8 mouse cellular contexts compared by ENCODE assay signal in genomic region chr5:136084144-136084881, GRCm38 (mm10). TPM values are rescaled to one million over a fixed set of nuclear protein-coding genes. Genes with fewer than 3 reads are reported as not detected.
DNase-seq lines count a peak whose midpoint lies in the region; TF ChIP-seq lines count a peak whose summit lies in the region.

No protein-coding gene starts in this region.

- DNase-seq in cerebellum, adult 9-11 months, result peak; percentile 65
- DNase-seq in cerebellum, postnatal 10 days, result no peak
- no peak for DNase-seq in thymus, adult 2 months
- no peak for DNase-seq in thymus, postnatal 25 days
- no peak for DNase-seq in hindbrain, embryonic 10.5 days (ENCODE audit: low spot score)
- DNase-seq in lung, postnatal 36 days, result peak; percentile 31
- DNase-seq in T-cell, adult 2 months (ENCODE audit: low spot score), result no peak
- DNase-seq in cerebellum, adult 11 months, result no peak

- no peaks in the 10 kb centered on the region for H3K36me3 ChIP-seq in thymus, adult 2 months (ENCODE audit: control insufficient read depth, insufficient read depth, low read length)
- no peaks in the 10 kb centered on the region for H3K36me3 ChIP-seq in hindbrain, embryonic 10.5 days

- H3K27ac ChIP-seq in thymus, adult 2 months (ENCODE audit: control insufficient read depth, insufficient read depth, low read length), result no peak overlapping the region
- H3K27ac ChIP-seq in hindbrain, embryonic 10.5 days, result peak overlapping the region; percentile 57

- 1% methylated on average over 23 of the region's 23 CpGs for WGBS in thymus, adult 2 months
- WGBS in hindbrain, embryonic 10.5 days, result 2% methylated on average over 23 of the region's 23 CpGs

- H3K9me3 ChIP-seq in hindbrain, embryonic 10.5 days, result no peaks in the 10 kb centered on the region

- TF ChIP-seq POLR2A in thymus, adult 2 months (IDR thresholded peaks at IDR 0.05; ENCODE audit: control insufficient read depth, extremely low read depth, insufficient read depth, low read length, poor library complexity), result no peak

- peak overlapping the region; percentile 56 for H3K4me3 ChIP-seq in thymus, adult 2 months (ENCODE audit: control insufficient read depth, insufficient read depth, low read length)
- H3K4me3 ChIP-seq in hindbrain, embryonic 10.5 days, result peak overlapping the region; percentile 63

- H3K27me3 ChIP-seq in thymus, adult 2 months (ENCODE audit: control insufficient read depth, insufficient read depth, low read length), result no peaks in the 10 kb centered on the region
- peaks cover 45% of the 10 kb centered on the region for H3K27me3 ChIP-seq in hindbrain, embryonic 10.5 days (ENCODE audit: insufficient read depth, poor library complexity, severe bottlenecking)

- H3K4me1 ChIP-seq in thymus, adult 2 months (replicated peaks; ENCODE audit: control insufficient read depth, insufficient read depth, low read length), result peaks cover 37% of the 10 kb centered on the region
- H3K4me1 ChIP-seq in hindbrain, embryonic 10.5 days (replicated peaks), result peaks cover 36% of the 10 kb centered on the region

- TF ChIP-seq CTCF in thymus, adult 2 months (IDR thresholded peaks at IDR 0.05; ENCODE audit: borderline replicate concordance, control insufficient read depth, extremely low read depth, insufficient read depth, low read length, poor library complexity), result no peak

RNA-seq across cellular contexts. Expression of gene Rasa4, which starts 0.6 kb away (rescaled TPM):
- 30.9 and 37.5 TPM in 2 replicates for polyA plus RNA-seq in thymus, adult 2 months (2012; rRNA removed)
- polyA plus RNA-seq in hindbrain, embryonic 10.5 days (2016; fragmentation: Nextera tagmentation; extraction: Ambion mirVana), result 4.8 and 5.5 TPM in 2 replicates

RNA-seq across cellular contexts. Expression of gene Upk3bl, which starts 30.0 kb away (rescaled TPM):
- 0.64 and 1.3 TPM in 2 replicates for polyA plus RNA-seq in thymus, adult 2 months (2012; rRNA removed)
- polyA plus RNA-seq in hindbrain, embryonic 10.5 days (2016; fragmentation: Nextera tagmentation; extraction: Ambion mirVana), result 1.1 and 1.8 TPM in 2 replicates

RNA-seq across cellular contexts. Expression of gene Polr2j, which starts 32.1 kb away (rescaled TPM):
- 81.9 and 89.4 TPM in 2 replicates for polyA plus RNA-seq in thymus, adult 2 months (2012; rRNA removed)
- polyA plus RNA-seq in hindbrain, embryonic 10.5 days (2016; fragmentation: Nextera tagmentation; extraction: Ambion mirVana), result 288 and 292 TPM in 2 replicates

RNA-seq across cellular contexts. Expression of gene Upk3b, which starts 46.0 kb away (rescaled TPM):
- 6.1 and 16.1 TPM in 2 replicates for polyA plus RNA-seq in thymus, adult 2 months (2012; rRNA removed)
- 0.09 and 0.26 TPM in 2 replicates for polyA plus RNA-seq in hindbrain, embryonic 10.5 days (2016; fragmentation: Nextera tagmentation; extraction: Ambion mirVana)

RNA-seq across cellular contexts. Expression of gene Lrwd1, which starts 51.6 kb away (rescaled TPM):
- polyA plus RNA-seq in thymus, adult 2 months (2012; rRNA removed), result 136 and 138 TPM in 2 replicates
- polyA plus RNA-seq in hindbrain, embryonic 10.5 days (2016; fragmentation: Nextera tagmentation; extraction: Ambion mirVana), result 54.3 and 59.7 TPM in 2 replicates

Comparison
In these comparisons a context has a peak if more than half of its experiments do, and no peak if none do; other contexts are left out.
1. DNase-seq: peak in cerebellum, adult 9-11 months (single experiment) and lung, postnatal 36 days (single experiment); none in cerebellum, postnatal 10 days (0 of 2), thymus, adult 2 months (single experiment), thymus, postnatal 25 days (single experiment), hindbrain, embryonic 10.5 days (single experiment), T-cell, adult 2 months (single experiment) and cerebellum, adult 11 months (single experiment).